Mouse (Mus musculus): ENCODE measurements around the gene D6Ertd527e.

Gene D6Ertd527e

DNA sequence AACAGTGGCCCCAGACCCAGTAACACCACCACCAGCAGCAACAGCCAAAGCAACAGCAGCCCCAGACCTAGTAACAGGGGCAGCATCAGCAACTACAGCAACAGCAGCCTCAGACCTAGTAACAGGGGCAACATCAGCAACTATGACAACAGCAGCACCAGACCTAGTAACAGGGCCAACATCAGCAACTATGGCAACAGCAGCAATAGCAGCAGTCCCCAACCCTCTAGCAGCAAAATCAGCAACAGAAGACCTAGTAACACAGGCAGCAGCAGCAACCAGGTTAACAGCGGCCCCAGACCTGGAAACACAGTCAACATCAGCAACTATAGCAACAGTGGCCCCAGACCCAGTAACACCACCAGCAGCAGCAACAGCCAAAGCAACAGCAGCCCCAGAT is 6.9 kb downstream of the D6Ertd527e start:
- DNase-seq (ENCODE audit: low spot score in 2 of 2), result no peak

DNA sequence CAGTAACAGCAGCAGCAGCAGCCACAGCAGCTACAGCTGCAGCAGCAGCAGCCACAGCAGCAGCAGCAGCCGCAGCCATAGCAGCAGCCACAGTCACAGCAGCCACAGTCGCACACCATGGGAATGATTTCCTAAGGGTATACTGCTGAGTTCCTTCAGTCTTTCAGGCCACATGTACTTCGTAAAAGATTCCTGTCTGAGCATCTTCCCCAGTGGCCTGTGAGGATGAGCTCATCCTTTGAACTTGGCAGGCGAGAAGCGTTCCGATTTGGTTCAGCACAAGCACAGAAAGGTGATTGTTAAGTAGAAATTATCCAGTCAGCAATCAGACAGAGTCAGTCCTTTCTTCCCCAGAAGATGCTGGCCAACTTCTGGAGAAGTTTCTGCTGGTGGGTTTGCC is 7.6 kb downstream of the D6Ertd527e start:
- DNase-seq (ENCODE audit: low spot score in 2 of 2), result no peak

DNA sequence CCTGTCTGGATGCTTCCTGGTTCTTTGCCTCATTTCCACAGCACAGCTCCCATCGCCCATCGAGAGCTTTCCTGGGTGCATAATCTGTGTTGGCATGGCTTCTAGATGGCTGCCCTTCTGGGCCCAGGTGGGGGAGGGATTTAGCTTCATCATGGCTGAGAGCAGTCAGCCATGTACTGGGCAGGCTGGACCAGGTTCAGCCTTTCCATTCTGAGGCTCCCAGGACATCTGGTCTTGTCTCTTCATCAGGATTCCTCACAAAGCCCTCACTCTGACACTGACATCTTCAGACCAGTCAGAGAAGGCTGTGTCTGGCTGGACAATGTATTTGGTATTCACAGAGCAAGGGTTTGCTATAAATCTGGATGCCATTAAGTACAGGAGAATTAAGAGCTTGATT is 11.4 kb downstream of the D6Ertd527e start:
- DNase-seq (ENCODE audit: low spot score in 2 of 2), result no peak

DNA sequence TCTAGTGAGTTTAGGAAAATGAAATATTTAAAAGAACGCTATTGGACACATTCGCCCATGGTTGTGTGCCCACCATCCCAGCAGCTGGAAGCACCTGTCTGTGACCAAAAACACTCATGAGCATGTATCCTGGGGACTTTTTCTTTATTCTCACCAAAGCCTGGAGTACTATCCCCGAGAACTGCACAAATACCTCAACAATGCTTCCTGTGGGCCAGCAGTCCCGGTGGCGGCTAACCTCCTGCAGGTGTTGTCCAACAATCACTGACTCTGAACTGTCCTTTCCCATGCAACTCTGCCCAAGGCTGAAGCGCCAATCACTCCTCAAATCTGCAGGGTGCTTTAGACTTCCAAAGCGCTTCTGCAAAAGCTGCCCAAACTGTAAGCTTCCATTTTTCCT is 12.1 kb downstream of the D6Ertd527e start:
- DNase-seq (ENCODE audit: low spot score in 2 of 2), result no peak

DNA sequence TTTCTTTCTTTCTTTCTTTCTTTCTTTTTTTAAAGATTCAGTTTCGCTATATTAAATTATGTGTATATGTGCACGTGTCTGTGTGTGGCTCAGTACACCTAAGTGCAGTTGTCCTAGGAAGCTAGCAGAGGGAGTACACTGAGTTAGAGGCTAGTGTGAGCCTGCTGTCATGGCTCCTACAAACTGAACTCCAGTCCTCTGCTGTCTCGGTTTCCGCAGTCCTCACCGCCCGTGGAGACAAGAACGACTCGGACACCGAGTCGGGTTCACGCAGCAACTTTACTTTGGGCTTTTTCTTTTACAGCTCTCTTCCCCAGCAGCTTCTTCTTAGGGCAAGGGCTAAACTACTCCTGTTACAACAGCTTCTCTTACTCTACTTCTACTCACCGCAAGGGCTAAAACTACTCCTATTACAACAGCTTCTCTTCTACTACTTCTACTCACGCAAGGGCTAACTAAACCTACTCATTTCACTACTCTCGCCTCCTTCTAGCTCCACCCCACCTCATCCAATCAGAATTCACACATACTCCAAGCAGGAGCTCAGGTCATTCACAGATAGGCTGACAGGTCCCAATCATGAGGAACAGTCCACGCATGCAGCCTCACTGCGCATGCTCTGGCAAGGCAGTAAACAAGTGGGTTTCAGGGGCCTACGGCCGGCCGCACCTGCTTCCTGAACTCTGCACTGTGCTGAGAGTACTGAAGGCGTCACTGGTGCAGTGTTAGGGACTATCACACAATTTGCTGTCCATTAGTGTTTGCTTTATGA is 14.7 kb downstream of the D6Ertd527e start:
- peak; percentile 67 to 75 for DNase-seq (ENCODE audit: low spot score in 2 of 2)

DNA sequence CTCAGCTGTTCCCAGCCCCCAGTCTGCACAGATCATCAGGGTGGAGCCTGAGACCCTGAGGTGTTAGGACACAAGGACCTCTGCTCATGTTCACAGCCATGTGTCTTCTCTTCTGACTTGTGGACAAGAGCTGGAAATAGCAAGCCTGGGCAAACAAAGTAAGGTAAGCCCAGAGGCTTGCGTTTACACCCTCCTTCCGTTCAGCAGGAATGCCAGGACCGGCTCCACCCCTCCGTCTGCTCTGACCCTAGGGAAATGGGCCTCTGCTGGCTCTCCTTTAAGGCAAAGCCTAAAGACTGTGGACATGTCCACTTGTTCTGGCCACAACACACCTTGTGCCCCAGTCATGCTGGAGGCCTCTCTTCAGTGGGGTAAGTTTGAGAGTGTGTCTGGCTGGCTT is 15.4 kb downstream of the D6Ertd527e start:
- DNase-seq (ENCODE audit: low spot score in 2 of 2), result peak in 1 of 2 experiments; percentile 3

DNA sequence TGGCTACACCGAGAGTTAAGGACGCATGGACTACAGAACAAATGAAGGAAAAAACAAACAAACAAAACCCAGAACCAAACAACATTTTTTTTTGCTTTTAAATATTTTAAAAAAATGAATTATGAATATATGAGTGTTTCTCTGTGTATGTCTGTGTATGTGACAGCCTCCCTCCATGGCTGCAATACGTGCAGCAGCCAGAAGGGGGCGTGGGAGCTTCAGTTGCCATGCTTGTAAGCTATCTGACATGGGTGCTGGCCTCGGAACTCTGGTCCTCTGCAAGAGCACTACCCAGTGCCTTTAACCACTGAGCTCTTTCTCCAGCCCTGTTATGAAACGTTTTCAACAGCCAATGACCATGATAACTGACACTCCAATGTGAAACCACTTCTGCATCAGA is 16.1 kb downstream of the D6Ertd527e start:
- DNase-seq (ENCODE audit: low spot score in 2 of 2), result no peak

DNA sequence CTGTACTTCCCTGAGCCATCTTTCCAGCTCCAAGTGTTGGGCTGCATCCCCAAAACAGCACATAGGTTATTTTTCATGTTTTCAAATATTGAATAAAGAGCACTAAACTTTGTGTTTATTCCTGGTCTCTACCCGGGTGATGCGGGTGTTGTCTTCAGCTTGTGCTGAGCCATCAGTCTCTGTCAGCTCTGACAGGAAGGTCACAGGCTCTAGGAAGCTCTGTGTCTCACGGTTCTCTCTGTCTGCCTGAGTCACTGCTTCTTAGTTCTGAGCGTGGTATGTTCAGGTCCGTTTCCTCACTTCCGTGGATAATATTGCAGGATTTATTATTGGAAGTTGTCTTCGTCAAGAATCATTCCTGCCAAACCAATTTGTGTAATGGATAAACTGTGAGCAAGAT is 17.4 kb downstream of the D6Ertd527e start:
- DNase-seq (ENCODE audit: low spot score in 2 of 2), result no peak

DNA sequence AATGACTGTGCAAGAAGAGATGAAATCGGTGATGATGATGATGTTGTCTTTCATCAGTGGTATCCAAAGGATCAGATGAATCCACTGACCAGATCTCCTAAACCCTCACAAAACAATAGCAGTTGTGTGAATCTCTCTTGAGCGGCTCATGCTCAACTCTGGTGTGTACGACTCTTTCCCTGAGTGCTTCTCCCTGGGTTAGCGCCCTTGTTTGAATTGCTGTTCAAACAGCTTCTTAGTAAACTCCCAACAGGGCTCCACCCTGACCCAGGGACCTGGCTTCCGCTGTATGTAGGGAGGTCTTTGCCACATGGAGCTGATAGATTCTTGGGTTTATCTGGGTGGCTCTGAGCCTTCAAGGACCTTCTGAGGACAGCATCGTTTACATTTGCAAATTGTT is 18.9 kb downstream of the D6Ertd527e start:
- no peak for DNase-seq (ENCODE audit: low spot score in 2 of 2)

DNA sequence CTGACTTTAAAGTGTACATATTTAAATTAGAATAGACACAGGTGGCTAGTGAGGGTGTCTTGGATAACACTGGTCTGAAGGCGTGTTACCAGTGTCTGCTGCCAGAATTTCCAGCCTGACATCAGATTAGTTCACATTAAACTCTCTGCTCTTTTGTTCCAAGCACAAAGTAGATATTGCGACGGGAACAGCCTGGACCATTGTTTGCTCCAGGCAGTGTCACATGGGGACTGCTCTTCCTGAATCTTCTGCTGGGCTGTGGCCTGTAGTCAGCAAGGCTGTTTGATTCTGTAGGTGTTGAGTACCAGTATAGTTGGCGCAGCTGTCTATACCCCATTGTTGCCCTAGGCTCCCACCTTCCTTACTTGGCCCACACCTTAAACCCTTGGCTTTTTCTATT is 19.4 kb downstream of the D6Ertd527e start:
- DNase-seq (ENCODE audit: low spot score in 2 of 2), result no peak

DNA sequence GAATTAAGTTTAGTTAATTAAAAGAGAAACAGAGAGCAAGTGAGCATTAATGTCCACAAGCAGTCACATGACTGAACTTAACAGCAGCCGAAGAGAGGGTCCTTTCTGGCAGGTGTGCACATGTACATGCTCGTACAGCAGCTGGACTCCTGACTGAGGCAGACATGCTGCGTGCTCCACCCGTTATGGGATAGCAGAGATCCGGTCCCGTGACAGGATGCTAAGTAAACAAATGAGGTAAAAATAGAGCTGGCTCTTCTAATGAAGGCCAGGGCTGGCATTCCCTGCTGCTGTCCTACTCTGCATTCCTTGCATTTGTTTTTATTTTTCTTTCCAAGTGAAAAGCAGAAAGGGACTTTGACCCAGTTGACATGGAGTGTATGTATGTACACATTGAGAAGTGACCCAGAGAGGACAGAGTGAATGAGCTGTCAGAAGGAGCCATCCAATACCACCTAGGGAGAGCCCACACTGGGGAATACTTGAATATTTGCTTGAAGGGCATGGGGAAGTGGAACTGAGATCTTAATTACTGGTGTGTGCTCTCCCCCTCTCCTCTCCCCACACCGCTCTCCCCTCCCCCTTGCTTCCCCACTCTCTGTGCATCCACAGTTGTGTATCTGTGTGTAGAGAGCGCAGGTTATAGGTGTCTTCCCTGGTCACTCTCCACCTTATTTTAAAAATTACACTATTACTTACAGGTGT is 22.7 kb downstream of the D6Ertd527e start:
- DNase-seq (ENCODE audit: low spot score in 2 of 2), result peak in 1 of 2 experiments; percentile 37

DNA sequence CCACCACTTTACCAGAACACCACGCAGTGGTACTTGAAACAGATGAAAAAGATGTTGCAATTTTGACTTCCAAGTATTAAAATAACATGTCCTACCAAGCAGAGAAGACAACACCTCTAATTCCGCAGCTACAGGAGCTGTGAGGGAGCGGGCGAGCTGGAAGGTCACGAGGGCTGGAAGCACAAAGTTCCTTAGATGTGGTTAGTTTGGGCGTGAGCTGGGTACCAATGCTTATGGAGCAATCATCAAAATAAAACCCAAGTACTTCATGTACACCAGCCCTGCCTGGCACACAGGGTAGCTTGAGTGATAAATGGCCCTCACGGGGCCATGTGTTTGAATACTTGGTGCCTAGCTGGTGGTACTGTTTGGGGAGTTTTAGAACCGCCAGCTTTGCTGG is 25.3 kb downstream of the D6Ertd527e start:
- DNase-seq (ENCODE audit: low spot score in 2 of 2), result no peak

DNA sequence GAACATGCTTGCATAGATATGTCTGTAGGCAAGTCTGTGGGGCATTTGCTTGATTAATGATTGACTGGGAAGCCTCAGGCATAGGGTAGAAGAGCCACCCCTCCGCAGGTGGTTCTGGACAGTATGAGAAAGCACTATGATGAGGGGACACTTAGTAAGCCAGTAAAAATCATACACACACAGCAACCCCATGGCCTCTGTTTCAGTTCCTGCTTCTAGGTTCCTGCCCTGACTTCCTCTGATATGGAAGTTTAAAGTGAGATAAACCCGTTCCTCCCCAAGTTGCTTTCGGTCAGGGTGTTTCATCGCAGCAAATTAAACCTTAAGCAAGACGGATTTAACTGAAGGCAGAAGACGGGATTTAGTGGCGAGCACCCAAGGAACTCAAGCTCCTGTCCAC is 26.1 kb downstream of the D6Ertd527e start:
- DNase-seq (ENCODE audit: low spot score in 2 of 2), result no peak

DNA sequence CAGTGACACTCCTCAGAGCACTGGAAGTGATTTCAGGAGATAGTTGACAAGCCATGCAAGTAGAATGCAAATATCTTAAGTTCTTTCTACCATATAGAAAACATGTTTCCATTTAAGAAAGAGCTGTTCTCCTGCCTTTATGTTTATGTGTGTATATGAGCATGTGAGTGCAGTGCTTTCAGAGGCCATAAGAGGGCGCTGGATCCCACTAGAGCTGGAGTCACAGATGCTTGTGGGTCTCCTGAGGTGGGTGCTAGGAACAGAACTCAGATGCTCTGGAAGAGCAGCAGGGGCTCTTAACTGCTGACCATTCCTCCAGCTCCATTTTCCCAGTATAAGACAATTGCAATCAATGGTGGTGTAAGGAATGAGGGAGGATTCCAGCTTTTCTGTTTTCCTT is 26.5 kb downstream of the D6Ertd527e start:
- DNase-seq (ENCODE audit: low spot score in 2 of 2), result no peak

DNA sequence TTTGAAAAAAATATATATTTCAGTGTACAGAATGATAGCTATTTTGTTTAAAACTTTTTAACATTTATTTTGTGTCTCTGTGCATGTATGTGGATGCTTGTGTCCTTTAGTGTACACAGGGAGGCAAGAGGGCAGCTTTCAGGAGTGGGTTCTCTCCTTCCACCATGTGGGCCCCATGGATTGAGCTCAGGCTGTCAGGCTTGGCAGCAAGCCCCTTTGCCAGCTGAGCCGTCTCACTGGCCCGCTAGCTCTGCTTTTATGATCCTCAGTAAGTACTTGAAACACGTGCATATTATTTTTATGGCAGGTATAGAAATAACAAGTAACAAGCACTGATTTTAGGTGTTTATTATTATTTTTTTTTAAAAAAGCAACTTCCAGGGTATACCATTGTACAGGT is 29.0 kb downstream of the D6Ertd527e start:
- no peak for DNase-seq (ENCODE audit: low spot score in 2 of 2)

DNA sequence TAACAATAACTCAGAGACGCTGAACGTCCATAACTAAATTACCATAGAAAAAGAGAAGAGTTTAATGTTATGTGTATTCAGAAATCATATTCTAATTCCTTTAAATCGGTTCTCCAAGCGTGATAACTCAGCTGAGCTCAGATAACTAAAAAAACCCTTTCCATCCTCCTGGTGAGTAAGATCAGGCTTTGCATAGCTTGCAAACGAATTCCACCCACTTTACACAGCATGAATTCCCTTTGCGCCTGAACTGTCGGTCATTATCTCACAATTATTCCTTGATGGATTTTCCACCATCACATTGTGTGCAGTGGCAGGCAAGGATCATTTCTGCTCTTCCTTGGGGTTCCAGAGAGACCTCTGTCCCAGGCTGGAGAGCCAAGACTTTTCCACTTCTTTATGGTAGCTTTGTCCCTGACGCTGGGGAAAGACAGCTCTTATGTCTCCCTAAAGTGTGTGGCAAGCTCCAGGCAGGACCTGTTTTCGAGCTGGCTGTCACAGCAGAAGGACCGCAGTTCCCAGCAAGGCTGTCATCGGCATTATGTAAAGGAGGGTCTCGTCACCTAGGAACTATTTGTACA is 29.5 kb downstream of the D6Ertd527e start:
- no peak for DNase-seq (ENCODE audit: low spot score in 2 of 2)

DNA sequence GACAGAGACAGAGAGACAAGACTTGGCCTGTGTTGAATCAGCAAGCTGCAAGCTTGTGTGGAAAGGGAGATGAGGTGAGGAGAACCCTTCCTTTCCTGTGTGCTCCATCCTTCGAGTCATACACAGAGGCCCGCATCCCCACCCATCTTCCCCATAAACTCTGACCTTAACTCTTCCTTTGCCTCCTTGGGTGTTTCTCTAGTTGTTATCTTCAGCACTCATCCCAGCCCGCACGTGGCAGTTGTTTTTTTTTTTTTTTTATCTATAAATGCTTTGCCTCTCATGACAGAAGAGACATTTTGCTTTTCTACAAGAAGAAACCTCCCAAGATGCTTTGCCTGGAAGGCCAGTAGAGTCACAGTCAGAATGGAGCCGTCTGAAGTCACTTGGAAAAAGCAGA is 33.9 kb downstream of the D6Ertd527e start:
- DNase-seq (ENCODE audit: low spot score in 2 of 2), result no peak

DNA sequence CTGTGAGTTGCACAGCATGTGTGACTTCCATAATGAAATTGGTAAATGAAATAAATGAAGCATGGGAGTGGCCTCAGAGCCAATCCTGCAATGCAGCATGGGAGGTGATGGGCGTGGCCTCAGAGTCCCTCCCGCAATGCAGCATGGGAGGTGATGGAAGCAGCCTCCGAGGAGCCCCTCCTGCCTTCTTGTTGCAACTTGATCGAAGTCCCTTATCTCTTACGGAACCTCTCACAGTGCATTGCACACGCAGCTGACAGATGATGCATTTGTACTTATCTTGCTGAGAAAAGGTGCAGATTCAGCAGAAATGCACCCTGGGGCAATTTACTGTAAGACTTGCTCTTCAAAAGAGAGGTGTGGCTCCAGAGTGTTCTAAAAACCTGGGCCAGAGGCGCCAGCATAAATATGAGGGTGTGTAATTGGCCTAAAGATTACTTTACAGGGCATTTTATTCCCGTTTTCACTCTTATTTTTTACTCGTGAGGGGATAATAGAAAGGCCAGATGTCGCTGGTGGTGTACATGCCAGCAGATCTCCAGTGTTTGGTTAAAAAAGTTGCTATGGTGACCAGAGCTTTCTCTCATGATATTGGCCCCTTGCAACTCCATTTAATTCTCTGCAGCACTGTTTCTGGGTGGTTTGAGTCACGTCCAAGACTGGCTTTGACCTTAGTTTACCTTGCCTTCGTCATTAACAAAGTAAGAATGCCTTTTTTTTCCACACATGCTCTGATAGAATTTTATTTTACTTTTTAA is 35.4 kb downstream of the D6Ertd527e start:
- no peak for DNase-seq (ENCODE audit: low spot score in 2 of 2)

DNA sequence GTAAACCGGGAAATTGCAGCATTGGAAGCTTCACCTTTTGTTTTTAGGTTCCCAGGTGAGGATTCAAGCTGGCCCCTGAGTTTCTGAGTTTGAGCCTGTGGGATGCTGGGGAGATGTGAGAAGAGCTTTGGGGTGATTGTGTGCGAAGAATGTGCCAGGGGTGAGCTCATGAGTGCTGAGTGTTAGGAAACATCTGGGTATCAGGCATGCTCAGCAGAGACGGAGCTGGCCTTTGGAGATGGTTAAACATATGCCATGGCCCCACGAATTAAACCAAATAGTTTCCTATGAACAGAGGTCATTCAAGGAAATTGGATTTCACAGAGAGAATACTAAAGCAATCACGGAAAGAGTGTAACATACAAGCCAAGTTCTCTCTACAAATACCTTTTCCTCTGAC is 37.7 kb downstream of the D6Ertd527e start:
- no peak for DNase-seq (ENCODE audit: low spot score in 2 of 2)

DNA sequence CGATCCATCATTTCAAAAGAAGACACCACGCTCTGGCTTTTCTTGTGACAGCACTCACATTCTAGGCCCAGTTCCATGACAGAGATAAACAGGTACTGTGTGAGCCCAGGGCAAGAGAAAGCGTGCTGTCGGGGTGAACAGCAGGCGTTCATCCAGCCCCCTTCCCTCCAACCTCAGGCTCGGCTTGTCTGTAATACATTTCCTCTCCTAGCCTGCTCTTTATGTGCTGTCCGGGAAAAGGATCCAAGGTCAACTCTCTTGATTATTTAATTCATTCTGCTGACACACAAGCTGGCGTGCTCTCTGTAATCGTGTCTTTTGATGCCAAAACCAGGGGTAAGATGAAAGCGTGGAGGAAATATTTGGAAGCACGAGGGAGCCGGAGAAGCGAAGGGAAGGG is 39.0 kb downstream of the D6Ertd527e start:
- no peak for DNase-seq (ENCODE audit: low spot score in 2 of 2)

DNA sequence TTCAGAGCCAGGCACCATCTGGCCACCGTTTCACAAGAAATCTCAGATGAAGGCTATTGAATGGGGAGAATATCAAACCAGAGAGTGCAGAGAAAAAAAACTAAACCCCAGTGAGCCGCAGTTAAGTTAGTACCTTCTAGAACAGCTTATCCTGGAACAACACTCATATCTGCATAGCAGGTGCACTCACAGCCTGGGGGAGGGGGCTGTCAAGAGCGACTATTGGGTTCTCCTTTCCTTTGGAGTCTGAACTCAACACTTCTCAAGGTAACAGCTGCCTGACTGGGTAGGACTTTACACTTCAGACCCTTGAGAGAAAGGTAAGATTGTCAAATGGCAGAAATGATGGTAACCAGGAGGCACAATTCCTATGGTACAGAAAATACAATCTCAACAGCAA is 43.4 kb downstream of the D6Ertd527e start:
- no peak for DNase-seq (ENCODE audit: low spot score in 2 of 2)

DNA sequence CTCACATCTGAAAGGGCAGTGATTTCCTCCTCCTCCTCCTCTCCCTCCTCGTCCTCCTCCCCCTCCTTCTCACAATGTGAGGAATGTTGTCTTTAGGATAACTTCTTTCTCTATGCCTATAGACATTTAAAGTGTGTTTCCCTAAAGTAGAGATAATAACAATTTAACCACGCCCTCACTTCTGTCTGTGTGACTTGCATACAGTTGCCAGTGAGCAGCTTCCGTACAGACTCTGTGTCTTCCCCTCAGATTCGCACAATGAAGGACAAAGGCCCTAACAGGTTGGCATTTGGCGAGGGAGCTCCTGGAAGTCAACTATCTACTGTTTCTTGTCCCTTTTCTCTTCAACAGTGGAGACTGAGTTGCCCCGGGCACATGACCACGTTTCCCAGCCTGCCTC is 45.9 kb downstream of the D6Ertd527e start:
- DNase-seq (ENCODE audit: low spot score in 2 of 2), result no peak
